Mouse (Mus musculus): ENCODE measurements around the gene Zp2. TPM values are rescaled to one million over a fixed set of nuclear protein-coding genes. Genes with fewer than 3 reads are reported as not detected.

Gene Zp2
- total RNA-seq (2021): under 1 TPM; 0.44 TPM

DNA sequence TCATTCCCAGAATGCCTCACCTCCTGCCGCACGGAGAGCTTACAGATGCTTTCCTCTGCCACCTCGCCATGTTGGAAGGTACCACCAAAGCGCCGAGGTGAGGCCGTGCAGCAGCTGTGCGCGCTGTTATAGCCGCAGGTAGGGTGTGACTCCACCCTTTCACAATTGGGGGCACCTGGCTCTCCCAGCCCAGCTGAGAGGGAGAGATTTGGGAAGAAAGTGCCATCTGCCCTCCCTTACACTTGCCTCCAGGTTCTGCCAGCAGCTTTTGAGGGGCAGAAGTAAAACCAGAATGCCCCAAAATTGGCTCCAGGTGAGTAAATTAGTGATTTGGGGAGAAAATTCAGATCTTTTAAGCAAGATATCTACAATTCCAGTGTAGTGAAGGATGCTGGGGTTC is at the start of gene Zp2:
Gene Zp2, minus strand, starts transcription at position 101 of the 400 bp plus-strand sequence.
- DNase-seq: no peak

GRCm38 (mm10) chr7:120192816-120193215 is 47.7 kb upstream of the Zp2 start:
- intact Hi-C loops (cut with DNase I): no loop called here
- DNase-seq: no peak

More for the DNA sequence above, at the start of gene Zp2:
- intact Hi-C loops (cut with DNase I): no loop called here

DNA sequence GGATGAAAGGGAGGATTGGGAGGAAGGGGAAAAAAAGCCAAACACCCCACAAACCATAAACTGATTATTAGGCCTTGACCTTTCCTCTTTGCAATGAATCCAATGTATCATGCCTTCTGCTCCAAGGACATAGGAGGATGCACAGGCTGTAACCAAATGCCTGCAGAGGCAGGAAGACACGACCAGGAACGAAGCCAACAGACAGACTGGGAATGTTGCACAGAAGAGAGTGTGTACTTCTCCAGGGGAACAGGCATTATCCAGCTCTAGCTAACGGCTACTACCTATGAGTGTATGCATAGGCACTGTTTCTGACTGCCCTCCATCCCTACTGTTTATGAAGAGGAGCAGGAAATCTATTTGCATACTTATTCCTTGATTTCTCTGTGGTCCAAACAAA is 47.1 kb upstream of the Zp2 start:
- intact Hi-C loops (cut with DNase I): no loop called here
- no peak for DNase-seq

DNA sequence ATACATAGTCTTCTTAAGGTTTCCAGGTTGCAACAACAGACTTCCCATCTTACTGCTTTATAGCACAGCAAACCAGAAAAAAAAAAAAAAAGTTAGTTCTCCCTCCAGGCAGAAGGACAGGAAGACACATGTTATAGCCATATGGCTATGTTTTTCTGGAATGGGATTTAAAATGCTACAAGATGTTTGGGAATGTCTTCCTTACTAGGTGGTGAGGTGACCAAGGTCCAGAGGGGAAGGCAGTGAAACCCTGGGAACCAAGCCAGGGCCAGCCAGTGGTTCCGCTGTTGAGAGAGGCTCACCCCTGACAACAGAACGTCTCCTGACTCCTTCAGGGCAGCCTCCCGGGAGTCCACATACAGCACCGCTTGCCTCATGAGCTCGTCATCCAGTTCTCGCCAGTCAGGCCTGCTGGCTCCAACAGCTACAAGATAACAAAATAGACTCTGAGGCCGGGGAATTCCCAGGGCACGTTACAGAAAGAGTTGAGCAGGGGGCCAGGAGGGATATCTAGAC is 45.1 kb upstream of the Zp2 start:
- peak; percentile 19 for DNase-seq
- intact Hi-C loops (cut with DNase I): no loop called here

GRCm38 (mm10) chr7:120189369-120190149 is 44.5 kb upstream of the Zp2 start:
- DNase-seq: peak; percentile 32
- intact Hi-C loops (cut with DNase I): no loop called here

DNA sequence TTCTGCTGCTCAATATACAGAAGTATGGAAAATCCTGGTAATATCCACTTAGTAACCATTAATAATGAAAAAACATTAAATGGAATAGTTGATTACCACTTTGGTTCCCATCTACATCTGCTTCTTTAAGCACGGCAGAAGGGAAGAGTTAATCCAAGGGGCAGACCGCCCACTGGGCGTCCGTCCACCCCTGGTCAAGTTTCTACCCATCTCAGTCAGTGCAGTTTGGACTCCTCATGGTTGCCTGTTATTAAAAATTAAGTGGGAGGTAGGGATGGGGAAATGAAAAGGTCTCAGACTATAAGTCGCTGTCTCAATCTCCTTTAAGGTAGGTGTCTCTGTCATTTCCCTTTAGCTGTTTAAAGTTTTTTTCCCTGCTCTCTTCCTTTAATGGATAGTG is 43.9 kb upstream of the Zp2 start:
- intact Hi-C loops (cut with DNase I): no loop called here

DNA sequence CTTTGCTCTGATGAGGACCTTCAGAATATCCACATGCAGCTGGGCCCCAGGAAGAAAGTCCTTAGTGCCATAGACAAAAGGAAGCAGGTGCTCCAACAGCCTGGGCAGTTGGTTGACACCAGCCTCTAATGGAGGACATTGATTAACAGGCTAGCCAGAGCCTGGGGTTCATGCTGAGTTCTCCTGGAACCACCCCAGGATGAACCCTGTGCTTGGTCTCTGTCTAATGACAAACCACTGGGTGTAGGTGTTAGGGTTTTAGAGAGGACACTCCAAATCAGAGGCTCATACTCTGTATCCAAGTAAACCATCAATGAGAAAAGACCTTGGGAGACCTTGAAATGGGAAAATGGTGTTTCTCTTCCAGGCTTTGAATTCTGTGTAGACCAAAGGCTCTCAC is 37.8 kb upstream of the Zp2 start:
- intact Hi-C loops (cut with DNase I): no loop called here
- DNase-seq: no peak

More for the DNA sequence above, 43.9 kb upstream of the Zp2 start:
- no peak for DNase-seq

- intact Hi-C loops (cut with DNase I): no loop called here
- no peak for DNase-seq
Measured at GRCm38 (mm10) chr7:120181401-120182230, 36.5 kb upstream of the Zp2 start.

DNA sequence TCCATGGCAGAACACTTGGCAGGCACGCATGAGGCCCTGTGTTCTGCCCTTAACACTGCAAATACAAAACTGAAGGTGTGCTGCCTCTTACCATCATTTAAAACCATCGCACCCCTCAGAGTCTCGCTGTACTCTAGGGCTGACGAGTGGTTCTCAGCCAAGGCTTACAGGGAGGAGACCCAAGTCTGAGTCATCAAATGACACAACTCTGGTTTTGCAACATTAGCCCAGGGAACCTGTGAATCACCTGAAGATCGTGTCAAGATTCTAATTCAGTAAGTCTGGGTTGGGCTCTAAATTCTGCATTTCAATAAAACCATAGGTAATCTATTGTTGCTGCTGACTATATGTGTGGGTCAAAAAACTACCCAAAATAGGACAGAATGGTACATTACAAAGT is 35.5 kb upstream of the Zp2 start:
- no peak for DNase-seq
- intact Hi-C loops (cut with DNase I): no loop called here

- DNase-seq: no peak
- intact Hi-C loops (cut with DNase I): no loop called here
Measured at GRCm38 (mm10) chr7:120178935-120179334, 33.8 kb upstream of the Zp2 start.

- no peak for DNase-seq
- intact Hi-C loops (cut with DNase I): no loop called here
Measured at GRCm38 (mm10) chr7:120177611-120178010, 32.5 kb upstream of the Zp2 start.

- DNase-seq: no peak
- intact Hi-C loops (cut with DNase I): no loop called here
Measured at GRCm38 (mm10) chr7:120174723-120175504, 29.8 kb upstream of the Zp2 start.

- intact Hi-C loops (cut with DNase I): no loop called here
- DNase-seq: no peak
Measured at GRCm38 (mm10) chr7:120173603-120174244, 28.6 kb upstream of the Zp2 start, which contains the start of gene Anks4b. Gene Anks4b (plus strand): TSS chr7:120173858.

DNA sequence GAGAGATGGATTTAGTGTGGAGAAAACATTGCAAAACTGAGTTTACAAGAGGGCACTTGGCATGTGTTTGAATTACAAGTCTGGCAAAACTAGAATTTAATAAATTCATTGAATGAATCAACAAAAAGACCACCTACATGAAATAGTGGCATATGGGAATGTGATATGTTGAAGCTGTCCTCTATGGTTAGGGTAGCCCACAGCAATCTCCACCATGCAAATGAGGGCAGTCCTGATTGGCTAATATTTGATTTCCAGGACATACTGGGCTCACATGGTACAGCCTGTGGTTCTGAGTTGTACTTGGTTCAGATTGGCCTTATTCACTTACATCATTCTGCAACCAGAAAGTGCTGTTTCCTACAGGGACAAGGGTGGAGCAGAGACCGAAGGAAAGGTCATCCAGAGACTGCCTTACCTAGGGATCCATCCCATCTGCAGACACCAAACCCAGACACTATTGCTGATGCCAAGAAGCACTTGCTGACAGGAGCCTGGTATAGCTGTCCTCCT is 27.2 kb upstream of the Zp2 start:
- intact Hi-C loops (cut with DNase I): no loop called here
- no peak for DNase-seq

GRCm38 (mm10) chr7:120163581-120164251 is 18.6 kb upstream of the Zp2 start:
- DNase-seq: peak; percentile 8
- intact Hi-C loops (cut with DNase I): no loop called here

DNA sequence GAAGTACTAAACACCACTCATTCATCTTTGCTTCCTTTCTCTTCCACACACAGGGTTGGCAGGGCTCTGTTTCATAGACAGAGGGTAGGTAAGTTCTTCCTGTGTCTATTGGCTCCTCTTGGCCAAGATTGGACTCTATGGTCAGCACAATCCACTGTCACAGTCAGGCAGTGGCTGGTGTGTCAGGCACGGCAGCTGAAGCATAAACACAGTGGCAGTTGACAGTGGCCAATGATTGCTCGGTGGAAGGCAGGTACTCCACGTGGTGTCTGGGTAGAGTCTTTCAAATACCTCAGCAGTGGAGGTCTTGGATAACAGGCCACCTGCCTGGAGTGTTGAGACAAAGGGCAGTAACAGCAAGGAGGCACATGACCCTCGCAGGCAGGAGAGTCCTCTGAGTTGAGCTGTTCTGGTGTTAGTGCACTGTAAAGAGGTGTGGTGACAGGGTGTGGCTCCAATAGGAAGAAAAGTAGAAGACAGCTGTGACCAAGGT is 13.1 kb upstream of the Zp2 start:
- intact Hi-C loops (cut with DNase I): no loop called here

DNA sequence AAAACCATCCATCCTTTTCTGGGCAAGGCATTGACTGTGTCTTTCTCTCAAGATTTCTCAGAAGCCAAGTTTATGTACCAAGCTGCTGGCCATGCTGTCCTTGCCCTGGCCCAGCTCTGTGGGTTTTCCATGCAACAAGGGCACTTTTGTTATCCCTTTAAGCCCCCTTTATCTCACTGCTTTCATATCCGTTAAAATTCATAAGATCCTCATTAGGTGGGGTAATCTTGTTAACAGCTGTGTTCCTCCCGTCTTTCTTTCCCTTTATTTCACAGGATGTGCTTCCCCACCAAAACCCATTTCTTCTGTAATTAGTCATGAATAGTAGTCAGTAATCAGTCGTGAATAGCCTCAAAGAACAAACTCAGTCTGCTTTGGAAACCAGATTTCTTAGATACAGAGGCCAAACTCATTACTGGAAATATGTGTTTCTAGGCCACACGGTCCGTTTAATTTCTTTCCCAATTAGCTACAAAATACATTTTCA is 12.5 kb upstream of the Zp2 start:
- intact Hi-C loops (cut with DNase I): no loop called here
- DNase-seq: no peak

More for the DNA sequence above, 13.1 kb upstream of the Zp2 start:
- DNase-seq: no peak

- intact Hi-C loops (cut with DNase I): no loop called here
- no peak for DNase-seq
Measured at GRCm38 (mm10) chr7:120156841-120157409, 11.8 kb upstream of the Zp2 start.

DNA sequence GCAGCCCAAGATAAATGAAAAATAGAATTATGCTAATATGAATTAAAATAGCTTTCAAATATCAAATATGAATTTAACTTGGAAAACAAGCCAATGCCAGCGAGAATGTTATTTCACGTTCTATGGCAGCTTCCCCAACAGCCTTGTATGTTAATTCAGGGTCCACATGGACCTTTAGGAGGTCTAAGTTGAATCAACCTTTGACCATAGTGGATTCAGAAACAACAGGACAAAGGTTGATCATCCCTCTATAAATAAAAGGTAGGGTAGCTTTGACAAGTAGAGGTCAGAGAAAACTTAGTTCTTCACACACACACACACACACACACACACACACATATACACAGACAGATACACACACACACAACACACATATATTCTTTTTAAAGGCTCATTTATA is 5.8 kb upstream of the Zp2 start:
- no peak for DNase-seq
- intact Hi-C loops (cut with DNase I): no loop called here
